Mouse (Mus musculus) E14TG2a.4 (cell line): ENCODE measurements around the gene Hcn2.

Source experiments
- H3K27me3 ChIP-seq: 2 replicates; pipeline ENCODE4 v1.6.1; 2014; ENCODE audit warnings: low read length, control low read depth; ENCODE audit not compliant: insufficient read depth
- H3K36me3 ChIP-seq: 2 replicates; pipeline ENCODE4 v1.6.1; 2014; ENCODE audit warnings: low read length, control low read depth; ENCODE audit not compliant: insufficient read depth
- H3K4me1 ChIP-seq: replicated peaks from 2 replicates; pipeline ENCODE4 v1.6.1; 2014; ENCODE audit warnings: low read depth, low read length, control low read depth
- H3K4me3 ChIP-seq: replicated peaks from 2 replicates; pipeline ENCODE4 v1.5.1; 2014; ENCODE audit warnings: mild to moderate bottlenecking, low read length
- H3K9me3 ChIP-seq: 2 replicates; pipeline ENCODE4 v1.6.1; 2014; ENCODE audit warnings: low read length, control low read depth
- CTCF ChIP-seq: conservative IDR thresholded peaks from 2 replicates; pipeline ENCODE4 v1.5.1; 2014; ENCODE audit warnings: low read length
- NANOG ChIP-seq: IDR thresholded peaks from 2 replicates; pipeline ENCODE4 v1.6.1; 2014; ENCODE audit warnings: borderline replicate concordance, low read length, mixed read lengths
- POU5F1 ChIP-seq: IDR thresholded peaks from 2 replicates; pipeline ENCODE4 v1.6.1; 2014; ENCODE audit warnings: low read length, borderline replicate concordance

Gene Hcn2

GRCm38 (mm10) chr10:79779193-79779592 lies 62.8 kb downstream of the Hcn2 start:
- Histone ChIP-seq H3K9me3 (no peaks in the 10 kb centered on the region), H3K27me3 (peaks cover 68% of the 10 kb centered on the region), H3K36me3 (no peaks in the 10 kb centered on the region), H3K4me1 (peaks cover 63% of the 10 kb centered on the region), H3K4me3 (0 out of 2 replicates have a peak overlapping the region, but pooled peaks have one; percentile 20)
- no peak for TF ChIP-seq NANOG
- no peak for TF ChIP-seq CTCF
- no peak for TF ChIP-seq POU5F1

- Histone ChIP-seq H3K36me3 (no peaks in the 10 kb centered on the region), H3K27me3 (peaks cover 77% of the 10 kb centered on the region), H3K4me3 (peak overlapping the region; percentile 84), H3K4me1 (peaks cover 66% of the 10 kb centered on the region), H3K9me3 (no peaks in the 10 kb centered on the region)
- peak; percentile 49 for TF ChIP-seq CTCF
- TF ChIP-seq POU5F1, result no peak
Measured at GRCm38 (mm10) chr10:79779784-79780663, 63.6 kb downstream of the Hcn2 start.

- peaks cover 80% of the 10 kb centered on the region for H3K27me3 ChIP-seq
- TF ChIP-seq NANOG, result no peak
- TF ChIP-seq POU5F1, result no peak
- no peak for TF ChIP-seq CTCF
- peaks cover 66% of the 10 kb centered on the region for H3K4me1 ChIP-seq
- no peaks in the 10 kb centered on the region for H3K36me3 ChIP-seq
- no peaks in the 10 kb centered on the region for H3K9me3 ChIP-seq
- peak overlapping the region; percentile 84 for H3K4me3 ChIP-seq
Measured at GRCm38 (mm10) chr10:79780664-79781015, 64.2 kb downstream of the Hcn2 start.

- Histone ChIP-seq H3K27me3 (peaks cover 77% of the 10 kb centered on the region), H3K9me3 (no peaks in the 10 kb centered on the region), H3K4me3 (peak overlapping the region; percentile 84), H3K4me1 (peaks cover 65% of the 10 kb centered on the region), H3K36me3 (no peaks in the 10 kb centered on the region)
- TF ChIP-seq NANOG, result no peak
- no peak for TF ChIP-seq POU5F1
- no peak for TF ChIP-seq CTCF
Measured at GRCm38 (mm10) chr10:79781139-79781538, 64.7 kb downstream of the Hcn2 start.

- Histone ChIP-seq H3K27me3 (peaks cover 69% of the 10 kb centered on the region), H3K36me3 (no peaks in the 10 kb centered on the region), H3K4me1 (peaks cover 57% of the 10 kb centered on the region), H3K4me3 (no peak overlapping the region), H3K9me3 (no peaks in the 10 kb centered on the region)
- no peak for TF ChIP-seq NANOG
- no peak for TF ChIP-seq CTCF
- TF ChIP-seq POU5F1, result no peak
Measured at GRCm38 (mm10) chr10:79781956-79782355, 65.5 kb downstream of the Hcn2 start.

GRCm38 (mm10) chr10:79783050-79783449 lies 66.6 kb downstream of the Hcn2 start:
- no peak overlapping the region for H3K4me3 ChIP-seq
- TF ChIP-seq POU5F1 (no peak), CTCF (peak; percentile 54), NANOG (no peak)
- H3K4me1 ChIP-seq, result peaks cover 47% of the 10 kb centered on the region
- no peaks in the 10 kb centered on the region for H3K9me3 ChIP-seq
- peaks cover 58% of the 10 kb centered on the region for H3K27me3 ChIP-seq
- H3K36me3 ChIP-seq, result no peaks in the 10 kb centered on the region

GRCm38 (mm10) chr10:79783920-79784800 lies 67.7 kb downstream of the Hcn2 start:
- Histone ChIP-seq H3K9me3 (no peaks in the 10 kb centered on the region), H3K4me3 (peak overlapping the region; percentile 59), H3K27me3 (peaks cover 52% of the 10 kb centered on the region), H3K36me3 (no peaks in the 10 kb centered on the region), H3K4me1 (peaks cover 39% of the 10 kb centered on the region)
- no peak for TF ChIP-seq NANOG
- no peak for TF ChIP-seq POU5F1
- peak; percentile 67 for TF ChIP-seq CTCF
